Mouse (Mus musculus) layer of hippocampus, postnatal 14 days (tissue): ENCODE measurements around the gene Epha10. TPM values are rescaled to one million over a fixed set of nuclear protein-coding genes. Genes with fewer than 3 reads are reported as not detected.
"Not testable (repeated sequence)": the region's sequence is repeated elsewhere in the genome, so short reads cannot be mapped to it uniquely, and the experiment has no call there.

Experiments
- DNase-seq, 2 experiments: peaks; one replicate each; pipeline ENCODE4 v3.0.0; 2021 to 2022; ENCODE audit warnings: low spot score in 2 of 2, mixed read lengths in 1 of 2
- total RNA-seq, 2 experiments: library from RNA; stranded (reverse); gene quantifications; 2 replicates each; pipeline ENCODE4 v1.2.3; 2021

The Epha10 gene
- total RNA-seq, 2 experiments from 2014 or later = 16.1 to 23.6 TPM

GRCm38 (mm10) chr4:124893769-124894168 lies 13.1 kb downstream of the Epha10 start:
- no peak for DNase-seq

- DNase-seq = no peak
These were observed 14.1 kb downstream of the Epha10 start for GRCm38 (mm10) chr4:124894508-124895428.

DNA sequence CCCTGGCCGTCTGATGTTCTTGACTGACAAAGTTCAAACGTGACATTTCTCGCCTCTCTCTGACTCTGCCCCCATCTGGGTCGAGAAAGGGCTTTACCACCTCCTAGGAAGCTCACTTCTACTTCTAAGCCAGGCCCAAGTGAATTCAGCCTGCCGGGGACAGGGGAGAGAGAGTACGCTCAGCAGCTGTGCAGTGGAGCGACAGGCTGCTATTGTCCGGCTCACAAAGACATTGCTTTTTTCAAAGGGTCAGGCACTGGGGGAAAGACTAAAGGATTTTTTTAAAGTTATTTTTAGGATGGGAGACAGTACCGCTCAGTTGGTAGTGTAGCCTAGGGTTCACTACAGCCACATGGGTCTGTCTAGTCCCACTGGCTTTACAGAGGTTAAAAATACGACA lies 17.7 kb downstream of the Epha10 start:
- no peak for DNase-seq

DNA sequence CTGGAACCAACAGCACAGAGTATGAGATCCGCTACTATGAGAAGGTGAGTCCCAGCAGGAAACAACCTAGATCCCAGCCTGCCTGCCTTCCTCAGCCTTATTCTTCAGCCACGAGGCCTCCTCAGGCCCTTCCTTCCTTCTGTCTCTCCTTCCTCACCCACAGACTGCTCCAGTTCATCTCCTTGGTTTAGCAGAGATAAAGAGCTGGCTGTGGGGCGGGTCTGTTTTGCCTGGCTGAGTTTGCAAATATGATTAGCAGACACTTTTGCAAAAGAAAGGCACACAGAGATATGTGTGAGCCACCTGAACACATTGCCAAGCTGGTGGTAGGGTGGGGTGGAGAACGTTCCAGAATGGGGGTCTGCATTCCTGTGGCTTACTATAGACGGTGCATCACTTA lies 19.2 kb downstream of the Epha10 start:
- DNase-seq = no peak

DNA sequence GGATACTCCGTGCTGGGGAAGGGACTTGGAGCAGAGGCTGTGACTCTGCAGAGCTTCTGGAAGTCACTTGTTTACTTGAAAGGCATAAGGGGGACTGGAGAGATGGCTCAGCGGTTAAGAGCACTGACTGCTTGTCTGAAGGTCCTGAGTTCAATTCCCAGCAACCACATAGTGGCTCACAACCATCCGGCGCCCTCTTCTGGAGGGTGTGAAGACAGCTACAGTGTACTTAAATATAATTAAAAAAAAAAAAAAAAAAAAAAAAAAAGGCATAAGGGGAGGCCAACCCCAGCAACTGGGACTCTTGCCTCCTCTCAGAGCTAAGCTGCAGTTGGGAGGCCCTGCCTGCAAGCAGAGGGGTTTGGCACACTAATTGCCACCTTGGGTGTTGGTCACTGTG lies 24.7 kb downstream of the Epha10 start:
- DNase-seq = no peak

DNA sequence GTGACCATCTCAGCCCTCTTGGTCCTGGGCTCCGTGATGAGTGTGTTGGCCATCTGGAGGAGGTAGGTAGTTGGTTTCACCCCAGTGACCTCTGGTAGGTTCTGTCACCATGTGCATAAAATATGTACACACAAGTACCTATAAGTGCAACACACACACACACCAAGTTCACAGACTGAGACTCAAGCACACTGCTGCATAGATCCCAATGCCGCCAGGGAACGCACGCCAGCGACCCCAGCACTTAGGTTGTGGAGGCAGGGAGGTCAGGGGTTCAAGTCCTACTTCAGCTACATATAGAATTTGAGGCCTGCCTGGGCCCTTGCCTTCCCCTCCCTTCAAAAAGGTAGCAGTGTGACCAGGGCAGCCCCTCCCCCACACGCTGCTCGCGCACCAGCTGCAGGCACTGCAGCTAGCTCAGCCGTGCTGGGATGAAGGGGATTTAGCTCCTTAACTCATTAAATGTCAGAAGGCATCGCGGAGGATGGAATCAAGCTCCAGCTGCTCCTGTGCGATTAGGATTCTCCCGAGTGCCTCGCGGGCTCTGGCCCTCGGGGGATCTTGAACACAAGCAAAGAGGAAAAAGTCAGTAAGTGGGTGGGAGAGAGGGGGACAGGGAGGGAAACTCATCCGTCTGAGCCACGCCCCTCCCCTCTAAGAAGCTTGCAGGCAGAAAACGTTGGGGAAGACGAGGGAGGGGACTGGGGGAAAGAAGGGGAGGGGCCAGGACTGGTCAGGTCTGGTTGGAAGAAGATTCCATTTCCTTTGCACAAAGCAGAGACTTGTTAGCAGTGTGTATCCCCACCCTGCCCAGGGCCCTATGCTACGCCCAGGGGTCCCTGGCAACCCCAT lies 25.5 kb downstream of the Epha10 start:
- no peak for DNase-seq

- no peak for DNase-seq
These were observed 47.4 kb downstream of the Epha10 start for GRCm38 (mm10) chr4:124928102-124928501.

- peak; percentile 91 to 98 for DNase-seq
These were observed 56.1 kb downstream of the Epha10 start, which contains the start of gene 9930104L06Rik for GRCm38 (mm10) chr4:124936613-124937471. TSS of gene 9930104L06Rik (plus strand) at chr4:124937048.

GRCm38 (mm10) chr4:124939211-124939610 lies 58.5 kb downstream of the Epha10 start, which contains the start of gene Cdca8:
TSS of gene Cdca8 (minus strand) at chr4:124939311.
- not testable (repeated sequence) for DNase-seq

GRCm38 (mm10) chr4:124943022-124943421 lies 62.3 kb downstream of the Epha10 start:
- DNase-seq = peak; percentile 79 to 85

GRCm38 (mm10) chr4:124943781-124944180 lies 63.1 kb downstream of the Epha10 start:
- no peak for DNase-seq

GRCm38 (mm10) chr4:124944961-124945360 lies 64.3 kb downstream of the Epha10 start:
- no peak for DNase-seq

GRCm38 (mm10) chr4:124949488-124949887 lies 68.8 kb downstream of the Epha10 start:
- DNase-seq = no peak

- DNase-seq = no peak
These were observed 69.7 kb downstream of the Epha10 start for GRCm38 (mm10) chr4:124950181-124951035.

- no peak for DNase-seq
These were observed 70.3 kb downstream of the Epha10 start for GRCm38 (mm10) chr4:124951036-124951433.

- no peak for DNase-seq
These were observed 72.8 kb downstream of the Epha10 start for GRCm38 (mm10) chr4:124953546-124953945.

GRCm38 (mm10) chr4:124957284-124957683 lies 76.6 kb downstream of the Epha10 start:
- DNase-seq = no peak

GRCm38 (mm10) chr4:124959062-124959461 lies 78.4 kb downstream of the Epha10 start:
- DNase-seq = no peak

DNA sequence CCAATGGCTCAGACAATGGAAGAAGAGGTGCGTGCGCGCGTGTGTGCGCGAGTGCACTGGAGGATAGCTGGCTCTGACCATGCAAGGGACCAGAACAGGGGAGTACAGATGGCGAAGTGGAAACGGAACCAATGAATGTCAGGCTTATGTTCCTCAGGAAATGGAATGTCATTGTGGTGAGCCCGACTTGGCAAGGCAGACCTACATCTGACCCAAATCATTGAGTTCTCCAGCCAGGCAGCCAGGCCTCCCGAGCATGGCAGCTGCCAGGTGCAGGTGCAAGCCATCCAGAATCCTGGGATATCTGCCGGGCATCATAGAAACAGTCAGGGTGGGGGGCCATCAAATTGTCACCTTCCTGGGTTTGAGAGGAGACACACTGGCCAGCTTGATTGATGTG lies 80.2 kb downstream of the Epha10 start:
- DNase-seq = no peak

GRCm38 (mm10) chr4:124962576-124962975 lies 81.9 kb downstream of the Epha10 start:
- DNase-seq = no peak
